Mouse (Mus musculus) midbrain, embryonic 11.5 days (tissue): ENCODE results near the gene Ern2. TPM values are rescaled to one million over a fixed set of nuclear protein-coding genes. Genes with fewer than 3 reads are reported as not detected.

Experiments
- ATAC-seq: fragments of 200-750 bp; cut with Nextera tagmentation; 2 replicates; pipeline ENCODE4 v1.8.0; 2017; ENCODE audit warnings: moderate TSS enrichment, moderate library complexity; ENCODE audit not compliant: low FRiP score
- DNase-seq: peaks from one replicate; pipeline ENCODE4 v3.0.0; 2015; ENCODE audit warnings: low spot score; ENCODE audit errors: missing footprints
- H3K27ac ChIP-seq: fragments of 300-500 bp; sonication (generic); 2 replicates; pipeline ENCODE4 v1.5.1; 2014; ENCODE audit warnings: low read depth, low read length
- H3K27me3 ChIP-seq: fragments of 300-500 bp; sonication (generic); 2 replicates; pipeline ENCODE4 v1.6.1; 2014; ENCODE audit warnings: mild to moderate bottlenecking, low read length, moderate library complexity, mixed read lengths; ENCODE audit not compliant: control insufficient read depth, insufficient read depth
- H3K36me3 ChIP-seq: fragments of 300-500 bp; sonication (generic); 2 replicates; pipeline ENCODE4 v1.6.1; 2014; ENCODE audit warnings: mild to moderate bottlenecking, low read length, moderate library complexity, mixed read lengths; ENCODE audit not compliant: control insufficient read depth, insufficient read depth
- H3K4me1 ChIP-seq: fragments of 300-500 bp; sonication (generic); 2 replicates; pipeline ENCODE4 v1.6.1; 2014; ENCODE audit warnings: low read length; ENCODE audit not compliant: control insufficient read depth, insufficient read depth
- H3K4me2 ChIP-seq: fragments of 300-500 bp; sonication (generic); 2 replicates; pipeline ENCODE4 v1.6.1; 2014; ENCODE audit warnings: mild to moderate bottlenecking, moderate library complexity
- H3K4me3 ChIP-seq: fragments of 300-500 bp; sonication (generic); 2 replicates; pipeline ENCODE4 v1.5.1; 2014; ENCODE audit warnings: low read depth, low read length
- H3K9ac ChIP-seq: fragments of 300-500 bp; sonication (generic); 2 replicates; pipeline ENCODE4 v1.6.1; 2014; ENCODE audit warnings: low read length
- H3K9me3 ChIP-seq: fragments of 300-500 bp; sonication (generic); 2 replicates; pipeline ENCODE4 v1.6.1; 2016; ENCODE audit warnings: low read length; ENCODE audit not compliant: control insufficient read depth
- WGBS: fragments of 180-500 bp; shearing (Covaris S2); extraction: QIAGEN DNeasy Blood & Tissue Kit; methylation state at CpG from one replicate; pipeline ENCODE4 v1.1.7; 2014; 5-methylcytosine and 5-hydroxymethylcytosine counted together
- polyA plus RNA-seq: library from polyadenylated mRNA; unstranded; fragments of >200 nt; fragmentation: Nextera tagmentation; extraction: Ambion mirVana; gene quantifications from 2 replicates; pipeline ENCODE4 v1.2.1, GENCODE M21; 2014

Gene Ern2
- polyA plus RNA-seq, 1 experiment from 2014 or later = 0.04 TPM

DNA sequence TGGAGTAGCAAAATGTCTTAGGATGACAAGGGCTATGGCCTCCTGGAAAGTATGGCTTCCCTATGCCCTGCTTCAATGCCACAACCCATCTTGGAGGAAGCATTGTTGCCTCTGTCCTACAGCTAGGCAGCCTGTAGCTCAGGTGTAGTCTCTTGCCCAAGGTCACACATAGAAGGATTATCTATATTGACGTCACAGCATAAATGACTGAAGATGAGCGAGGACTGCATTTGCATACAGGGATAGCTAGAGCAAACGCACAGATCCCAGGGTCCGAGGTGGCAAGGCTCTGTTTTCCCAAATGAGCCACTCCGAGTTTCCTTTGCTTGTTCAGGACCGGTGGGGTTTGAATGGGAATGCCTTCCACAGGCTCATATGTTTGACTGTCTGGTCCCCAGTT is 15.3 kb downstream of the Ern2 start:
- H3K27me3 ChIP-seq = no peaks in the 10 kb centered on the region
- ATAC-seq (no peak), DNase-seq (no peak)
- no peak overlapping the region for H3K9ac ChIP-seq
- H3K4me1 ChIP-seq = no peaks in the 10 kb centered on the region
- peaks cover 27% of the 10 kb centered on the region for H3K36me3 ChIP-seq
- no peaks in the 10 kb centered on the region for H3K9me3 ChIP-seq
- no peak overlapping the region for H3K4me3 ChIP-seq
- no peak overlapping the region for H3K27ac ChIP-seq
- no peak overlapping the region for H3K4me2 ChIP-seq
- WGBS = 84% methylated on average over 6 of the region's 6 CpGs

DNA sequence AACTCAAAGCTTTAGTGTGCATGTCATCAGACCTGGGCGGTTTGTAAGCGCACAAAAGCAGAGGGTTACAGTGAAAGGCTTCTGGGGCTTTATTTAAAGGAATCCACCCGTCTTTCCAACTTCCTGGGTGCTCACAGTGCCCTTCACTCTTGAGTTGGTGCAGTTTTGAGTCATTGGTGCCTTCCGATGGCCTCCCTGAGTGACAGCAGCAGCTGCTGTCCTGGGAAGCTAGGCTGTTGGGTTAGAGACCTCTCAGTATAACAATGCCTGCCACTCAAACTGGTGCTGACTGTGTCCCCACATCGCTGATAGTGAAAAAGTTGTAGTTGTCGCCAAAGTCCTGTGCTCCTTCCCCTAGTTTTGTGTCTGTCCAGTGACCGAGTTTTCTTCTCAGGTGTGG is 18.8 kb downstream of the Ern2 start:
- Histone ChIP-seq H3K36me3 (peaks cover 48% of the 10 kb centered on the region), H3K9ac (no peak overlapping the region), H3K4me3 (no peak overlapping the region), H3K27ac (no peak overlapping the region), H3K27me3 (no peaks in the 10 kb centered on the region), H3K4me1 (peaks cover 2% of the 10 kb centered on the region; the same call in 1 of the 2 replicates), H3K9me3 (no peaks in the 10 kb centered on the region), H3K4me2 (no peak overlapping the region)
- WGBS = 95% methylated on average over 7 of the region's 7 CpGs
- ATAC-seq (no peak), DNase-seq (no peak)

DNA sequence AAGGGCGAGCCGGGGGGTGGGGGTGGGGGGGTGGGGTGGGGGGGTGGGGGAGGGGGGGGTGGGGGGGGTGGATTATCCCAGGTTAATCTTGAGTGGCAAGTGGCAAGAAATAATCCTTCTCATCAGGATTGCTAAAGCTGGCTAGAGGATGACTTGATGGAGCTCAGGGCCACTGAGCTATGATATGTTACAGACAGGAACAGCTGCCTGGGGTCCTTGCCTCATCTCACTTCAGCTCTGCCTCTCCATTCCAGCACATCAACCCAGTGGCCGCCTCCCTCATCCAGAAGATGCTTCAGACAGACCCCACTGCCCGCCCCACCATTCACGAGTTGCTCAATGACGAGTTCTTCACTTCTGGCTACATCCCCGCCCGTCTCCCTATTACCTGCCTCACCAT is 22.2 kb downstream of the Ern2 start:
- Histone ChIP-seq H3K4me3 (no peak overlapping the region), H3K4me2 (no peak overlapping the region), H3K36me3 (peaks cover 45% of the 10 kb centered on the region), H3K27me3 (no peaks in the 10 kb centered on the region), H3K9me3 (no peaks in the 10 kb centered on the region), H3K4me1 (peaks cover 24% of the 10 kb centered on the region), H3K27ac (no peak overlapping the region), H3K9ac (no peak overlapping the region)
- 91% methylated on average over 8 of the region's 8 CpGs for WGBS
- ATAC-seq (no peak), DNase-seq (no peak)

DNA sequence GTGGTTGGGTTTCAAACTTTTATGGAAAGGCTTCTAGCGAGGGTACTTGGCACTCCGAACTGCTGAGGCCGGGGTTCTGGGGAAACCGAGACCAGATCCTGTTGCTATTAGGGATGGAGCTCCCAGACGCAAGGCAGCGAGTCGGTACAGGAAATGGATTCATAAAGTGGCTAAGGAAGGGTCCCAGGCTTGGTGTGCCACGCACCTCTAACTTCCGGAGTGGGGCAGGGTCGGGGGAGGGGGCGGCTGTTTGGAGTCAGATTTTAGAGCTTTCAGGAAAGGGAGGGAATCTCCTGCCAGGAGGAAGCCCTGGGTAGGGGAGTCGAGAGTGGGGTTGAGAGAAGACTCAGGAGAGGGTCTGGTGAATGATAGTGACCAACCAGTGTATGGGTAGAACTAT is 26.0 kb downstream of the Ern2 start:
- Histone ChIP-seq H3K27ac (peak overlapping the region; percentile 32; the same call in 1 of the 2 replicates), H3K4me2 (peak overlapping the region; percentile 76), H3K9ac (peak overlapping the region; percentile 90), H3K9me3 (no peaks in the 10 kb centered on the region), H3K4me1 (peaks cover 30% of the 10 kb centered on the region), H3K27me3 (no peaks in the 10 kb centered on the region), H3K36me3 (peaks cover 22% of the 10 kb centered on the region), H3K4me3 (peak overlapping the region; percentile 82)
- ATAC-seq = no peak
- WGBS = 1% methylated on average over 12 of the region's 12 CpGs
- peak; percentile 89 for DNase-seq

DNA sequence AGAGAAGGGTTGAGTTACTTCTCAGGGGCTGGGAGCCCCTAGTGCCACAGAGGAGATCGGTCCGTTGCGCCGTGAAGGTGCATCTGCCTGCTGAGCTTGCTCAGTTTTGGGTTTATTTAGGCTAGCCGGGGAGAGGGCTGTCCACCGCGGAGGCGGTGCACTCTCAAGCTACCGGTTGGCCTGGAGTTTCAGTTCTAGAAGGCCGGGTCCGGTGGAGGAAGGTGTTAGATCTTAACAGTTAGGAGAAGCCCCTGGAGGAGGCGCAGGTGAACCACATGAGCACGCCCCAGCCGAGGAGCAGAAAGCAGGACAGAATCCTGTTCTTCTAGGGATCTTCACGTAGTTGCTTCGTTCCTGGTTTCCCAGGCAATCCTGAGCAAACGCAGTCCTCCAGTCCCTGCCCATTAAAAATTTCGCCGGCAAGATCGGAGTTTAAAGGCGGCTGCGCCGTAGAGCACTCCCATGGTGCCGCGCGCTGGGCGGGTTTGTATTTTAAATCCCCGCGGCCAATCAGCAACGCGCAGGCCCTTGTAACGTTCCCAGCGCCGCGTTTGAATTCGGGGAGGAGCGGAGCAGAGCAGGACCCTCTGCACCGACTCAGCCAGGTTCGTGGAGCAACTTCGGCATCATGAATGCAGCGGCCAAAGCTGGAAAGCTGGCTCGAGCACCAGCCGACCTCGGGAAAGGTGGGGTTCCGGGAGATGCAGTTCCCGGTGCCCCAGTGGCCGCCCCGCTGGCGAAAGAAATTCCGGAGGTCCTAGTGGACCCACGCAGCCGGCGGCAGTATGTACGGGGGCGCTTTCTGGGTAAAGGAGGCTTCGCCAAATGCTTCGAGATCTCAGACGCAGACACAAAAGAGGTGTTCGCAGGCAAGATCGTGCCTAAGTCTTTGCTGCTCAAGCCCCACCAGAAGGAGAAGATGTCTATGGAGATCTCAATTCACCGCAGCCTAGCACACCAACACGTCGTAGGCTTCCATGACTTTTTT is 26.8 kb downstream of the Ern2 start, which contains the start of gene Plk1:
Gene Plk1 (plus strand): TSS at position 525 of the 988 bp plus-strand sequence.
- Histone ChIP-seq H3K4me2 (peak within 1 kb of the TSS; percentile 76), H3K36me3 (peaks cover 19% of the 10 kb centered on the region), H3K9ac (peak within 1 kb of the TSS; percentile 90), H3K4me3 (peak within 1 kb of the TSS; percentile 82), H3K27me3 (no peaks in the 10 kb centered on the region), H3K4me1 (peaks cover 30% of the 10 kb centered on the region), H3K27ac (peak within 1 kb of the TSS; percentile 75), H3K9me3 (no peaks in the 10 kb centered on the region)
- peak; percentile 99 for DNase-seq
- peak; percentile 95 for ATAC-seq
- under 1% methylated on average over 63 of the region's 63 CpGs for WGBS

DNA sequence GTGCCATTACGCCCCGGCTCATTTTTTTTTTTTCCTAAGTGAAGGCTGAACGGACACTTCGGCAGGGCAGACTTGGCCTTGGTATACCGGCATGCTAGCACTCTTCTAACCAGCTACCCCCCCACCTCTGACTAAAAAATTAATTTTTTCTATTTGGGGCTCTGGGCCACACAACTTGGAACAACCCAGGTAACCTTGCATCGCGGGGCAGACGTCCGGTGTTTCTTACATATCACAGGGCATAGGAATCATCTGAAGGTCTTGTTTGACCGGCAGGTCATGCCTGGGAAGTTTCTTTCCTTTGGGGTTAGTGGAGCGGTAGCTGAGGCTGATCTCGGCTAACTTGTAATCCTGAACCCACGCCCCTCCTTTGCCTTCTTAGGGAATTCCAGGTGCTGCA is 27.5 kb downstream of the Ern2 start:
- Histone ChIP-seq H3K9ac (peak overlapping the region; percentile 90), H3K27ac (peak overlapping the region; percentile 75), H3K4me1 (peaks cover 30% of the 10 kb centered on the region), H3K4me2 (peak overlapping the region; percentile 76), H3K27me3 (no peaks in the 10 kb centered on the region), H3K9me3 (no peaks in the 10 kb centered on the region), H3K36me3 (peaks cover 16% of the 10 kb centered on the region), H3K4me3 (peak overlapping the region; percentile 82)
- WGBS = 6% methylated on average over 13 of the region's 13 CpGs
- peak; percentile 88 for DNase-seq
- peak; percentile 1; the same call in 1 of the 2 replicates for ATAC-seq

DNA sequence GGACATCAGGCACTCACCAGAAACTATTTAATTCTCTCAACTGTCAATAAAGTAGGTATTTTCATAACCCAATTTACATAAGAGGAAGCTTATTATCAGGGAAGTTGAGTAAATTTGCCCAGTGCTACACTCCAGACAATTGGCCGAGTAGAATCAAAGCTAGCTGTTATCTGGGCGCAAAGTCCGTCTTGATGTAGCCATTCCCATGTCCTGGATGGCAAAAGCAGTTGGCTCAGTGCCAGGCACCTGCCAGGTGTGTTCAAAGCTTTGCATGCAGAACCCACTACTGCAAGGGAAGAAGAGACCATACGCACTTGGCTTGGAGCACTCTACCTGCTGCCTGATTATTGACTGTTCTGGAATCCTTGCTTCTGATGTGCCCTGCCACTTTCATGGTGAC is 33.5 kb downstream of the Ern2 start:
- DNase-seq (no peak), ATAC-seq (no peak)
- Histone ChIP-seq H3K27me3 (no peaks in the 10 kb centered on the region), H3K9ac (no peak overlapping the region), H3K9me3 (no peaks in the 10 kb centered on the region), H3K36me3 (peaks cover 9% of the 10 kb centered on the region; the same call in 1 of the 2 replicates), H3K4me2 (no peak overlapping the region), H3K4me3 (no peak overlapping the region), H3K27ac (no peak overlapping the region), H3K4me1 (no peaks in the 10 kb centered on the region)
- WGBS = 92% methylated on average over 4 of the region's 4 CpGs

DNA sequence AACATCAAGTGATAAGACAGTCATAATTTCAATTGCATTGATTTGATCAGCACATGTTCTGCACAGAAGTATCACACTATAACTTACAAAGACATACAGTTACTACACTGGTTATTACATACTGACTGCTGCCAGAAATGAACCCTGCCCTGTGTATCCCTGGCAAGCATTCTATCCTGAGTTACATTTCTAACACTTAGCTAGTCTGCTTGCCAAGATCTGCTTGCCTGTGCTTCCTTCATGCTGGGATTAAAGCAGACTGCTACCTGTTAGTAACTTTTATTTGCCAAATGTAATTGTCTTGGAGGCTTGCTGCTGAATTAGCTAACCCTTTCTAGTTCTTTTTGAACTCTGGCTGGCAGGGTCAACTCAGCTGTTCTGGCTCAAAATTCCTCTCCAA is 45.0 kb downstream of the Ern2 start:
- DNase-seq (no peak), ATAC-seq (no peak)
- Histone ChIP-seq H3K9ac (no peak overlapping the region), H3K27ac (no peak overlapping the region), H3K4me1 (no peaks in the 10 kb centered on the region), H3K27me3 (no peaks in the 10 kb centered on the region), H3K36me3 (peaks cover 11% of the 10 kb centered on the region), H3K4me2 (no peak overlapping the region), H3K4me3 (no peak overlapping the region), H3K9me3 (no peaks in the 10 kb centered on the region)

DNA sequence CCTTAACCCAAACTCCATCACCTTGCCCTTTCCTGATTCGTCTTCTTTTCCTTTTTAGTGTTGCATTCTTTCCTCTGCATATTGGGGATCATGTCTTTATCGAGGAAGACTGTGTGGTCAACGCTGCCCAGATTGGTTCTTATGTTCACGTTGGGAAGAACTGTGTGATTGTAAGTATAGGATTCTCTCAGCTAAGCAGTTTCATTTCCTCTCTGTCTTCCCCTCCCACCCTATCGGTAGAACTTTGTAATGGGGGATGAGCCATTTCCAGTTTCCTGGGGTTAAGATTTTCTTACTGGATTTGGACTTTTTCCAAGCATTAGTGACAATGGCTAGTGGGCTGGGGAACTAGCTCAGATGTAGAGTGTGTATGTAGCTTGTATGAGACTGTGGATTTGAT is 47.8 kb downstream of the Ern2 start:
- H3K4me2 ChIP-seq = no peak overlapping the region
- 92% methylated on average over 5 of the region's 5 CpGs for WGBS
- no peak overlapping the region for H3K4me3 ChIP-seq
- ATAC-seq = no peak
- H3K9ac ChIP-seq = no peak overlapping the region
- no peak overlapping the region for H3K27ac ChIP-seq
- peaks cover 5% of the 10 kb centered on the region; the same call in 1 of the 2 replicates for H3K4me1 ChIP-seq
- no peaks in the 10 kb centered on the region for H3K27me3 ChIP-seq
- no peaks in the 10 kb centered on the region for H3K9me3 ChIP-seq
- DNase-seq = no peak
- H3K36me3 ChIP-seq = peaks cover 8% of the 10 kb centered on the region
